Mouse (Mus musculus) heart, postnatal 0 days (tissue): ENCODE results near the gene Rnasek.

Source experiments
- CTCF ChIP-seq: IDR thresholded peaks from 2 replicates; pipeline ENCODE4 v1.5.1; 2016; ENCODE audit warnings: antibody characterized with exemption, control low read depth, low read depth
- EP300 ChIP-seq: IDR thresholded peaks from 2 replicates; pipeline ENCODE4 v1.6.1; 2016; ENCODE audit warnings: antibody characterized with exemption, low read depth

GRCm38 (mm10) chr11:70189319-70190134 is 50.1 kb downstream of the Rnasek start:
- no peak for TF ChIP-seq EP300
- TF ChIP-seq CTCF: no peak
